Mouse (Mus musculus) G1E (cell line): ENCODE measurements around the gene B3glct.

Source experiments
- CTCF ChIP-seq: IDR thresholded peaks from 2 replicates; pipeline ENCODE4 v1.5.1; 2012; ENCODE audit warnings: low read depth, low read length, inconsistent platforms, mixed read lengths
- GATA1 ChIP-seq: IDR thresholded peaks from 2 replicates; pipeline ENCODE4 v1.6.1; 2012; ENCODE audit warnings: borderline replicate concordance, low read length, inconsistent platforms, mixed read lengths
- GATA2 ChIP-seq: IDR thresholded peaks from 2 replicates; pipeline ENCODE4 v1.6.1; 2012; ENCODE audit warnings: low read depth, low read length, inconsistent platforms, borderline replicate concordance
- POLR2AphosphoS5 ChIP-seq: IDR thresholded peaks from 2 replicates; pipeline ENCODE4 v1.6.1; 2012; ENCODE audit warnings: low read depth, low read length, inconsistent platforms; ENCODE audit not compliant: insufficient replicate concordance
- TAL1 ChIP-seq: conservative IDR thresholded peaks from 2 replicates; pipeline ENCODE4 v1.6.1; 2012; ENCODE audit warnings: low read depth, low read length, inconsistent platforms, mixed read lengths

GRCm38 (mm10) chr5:149642783-149643509 lies 35.1 kb upstream of the B3glct start:
- TF ChIP-seq CTCF: no peak
- TF ChIP-seq GATA2: no peak
- TF ChIP-seq TAL1: no peak
- no peak for TF ChIP-seq GATA1
- no peak for TF ChIP-seq POLR2AphosphoS5
